Comparison of ENCODE assay signal across 22 mouse cellular contexts in genomic region chr2:164111546-164111945, GRCm38 (mm10). TPM values are rescaled to one million over a fixed set of nuclear protein-coding genes. Genes with fewer than 3 reads are reported as not detected.
DNase-seq lines count a peak whose midpoint lies in the region; ATAC-seq and TF ChIP-seq lines count a peak whose summit lies in the region.
"Had no signal": no experiment of that assay in that cellular context is flagged by ENCODE, and none has a peak within 500 bp of the region (broad histone marks: within the 10 kb centered on the region; RNA-seq: fewer than 3 reads in every experiment).

No protein-coding gene starts in this region.

- H3K4me1 ChIP-seq in kidney, embryonic 15.5 days, result no peaks in the 10 kb centered on the region
- peaks cover 42% of the 10 kb centered on the region for H3K4me1 ChIP-seq in limb, embryonic 14.5 days (ENCODE audit: control insufficient read depth, insufficient read depth, low read length)
- peaks cover 10% of the 10 kb centered on the region for H3K4me1 ChIP-seq in limb, embryonic 10.5 days
- 0 out of 2 replicates have a peak, but pooled peaks cover 6% of the 10 kb centered on the region for H3K4me1 ChIP-seq in heart, postnatal 0 days (ENCODE audit: control insufficient read depth, insufficient read depth)
- H3K4me1 ChIP-seq in liver, postnatal 0 days (ENCODE audit: insufficient read depth), result no peaks in the 10 kb centered on the region
- H3K4me1 ChIP-seq: forebrain, embryonic 13.5 days; liver, embryonic 12.5 days; lung, embryonic 15.5 days had no signal

- peak; percentile 26 for DNase-seq in gastrocnemius, postnatal 14 days
- no peak for DNase-seq in gastrocnemius, postnatal 4 days (ENCODE audit: low spot score in 2 of 2)
- DNase-seq in kidney, adult 11 months, result no peak
- no peak for DNase-seq in limb, embryonic 14.5 days (ENCODE audit: low spot score)
- no peak for DNase-seq in limb, embryonic 10.5 days (ENCODE audit: low spot score)
- peak; percentile 57 for DNase-seq in heart, postnatal 0 days (ENCODE audit: low spot score)
- DNase-seq in liver, postnatal 0 days, result no peak
- DNase-seq: adrenal gland, postnatal 10 days; cerebellum, adult 9-11 months; layer of hippocampus, postnatal 36 days; thymus, postnatal 14 days had no signal

- H3K4me3 ChIP-seq in kidney, embryonic 15.5 days (replicated peaks), result no peak overlapping the region
- H3K4me3 ChIP-seq in limb, embryonic 14.5 days (replicated peaks; ENCODE audit: low read length), result no peak overlapping the region
- H3K4me3 ChIP-seq in limb, embryonic 10.5 days, result no peak overlapping the region
- no peak overlapping the region for H3K4me3 ChIP-seq in heart, postnatal 0 days (ENCODE audit: low read depth, low read length)
- H3K4me3 ChIP-seq in liver, postnatal 0 days (ENCODE audit: low read depth, low read length), result no peak overlapping the region
- H3K4me3 ChIP-seq: embryonic facial prominence, embryonic 12.5 days; erythroblast, embryonic 14.5 days; forebrain, embryonic 13.5 days; hindbrain, embryonic 13.5 days; liver, embryonic 12.5 days; lung, embryonic 15.5 days; midbrain, embryonic 15.5 days; myocyte had no signal

- TF ChIP-seq POLR2A in limb, embryonic 14.5 days (IDR thresholded peaks at IDR 0.05; ENCODE audit: borderline replicate concordance, extremely low read depth, insufficient read depth, insufficient read length), result no peak

- peaks cover 50% of the 10 kb centered on the region for H3K36me3 ChIP-seq in kidney, embryonic 15.5 days
- 0 out of 2 replicates have a peak, but pooled peaks cover 8% of the 10 kb centered on the region for H3K36me3 ChIP-seq in limb, embryonic 14.5 days (ENCODE audit: control insufficient read depth, insufficient read depth, low read length)
- peaks cover 39% of the 10 kb centered on the region for H3K36me3 ChIP-seq in limb, embryonic 10.5 days
- 0 out of 2 replicates have a peak, but pooled peaks cover 7% of the 10 kb centered on the region for H3K36me3 ChIP-seq in heart, postnatal 0 days (replicated peaks; ENCODE audit: control insufficient read depth, insufficient read depth, low read length)
- H3K36me3 ChIP-seq in liver, postnatal 0 days (replicated peaks; ENCODE audit: insufficient read depth, low read length), result peaks cover 38% of the 10 kb centered on the region

- H3K9me3 ChIP-seq in kidney, embryonic 15.5 days (replicated peaks), result no peaks in the 10 kb centered on the region
- no peaks in the 10 kb centered on the region for H3K9me3 ChIP-seq in limb, embryonic 14.5 days (ENCODE audit: control insufficient read depth, low read length)
- no peaks in the 10 kb centered on the region for H3K9me3 ChIP-seq in limb, embryonic 10.5 days (replicated peaks)
- H3K9me3 ChIP-seq in heart, postnatal 0 days (replicated peaks; ENCODE audit: control insufficient read depth, low read length), result no peaks in the 10 kb centered on the region
- H3K9me3 ChIP-seq in liver, postnatal 0 days (ENCODE audit: low read length), result no peaks in the 10 kb centered on the region
- H3K9me3 ChIP-seq: embryonic facial prominence, embryonic 12.5 days; forebrain, embryonic 13.5 days; G1E; hindbrain, embryonic 13.5 days; liver, embryonic 12.5 days; lung, embryonic 15.5 days; midbrain, embryonic 15.5 days had no signal

- H3K27me3 ChIP-seq in kidney, embryonic 15.5 days, result no peaks in the 10 kb centered on the region
- no peaks in the 10 kb centered on the region for H3K27me3 ChIP-seq in limb, embryonic 14.5 days (ENCODE audit: control insufficient read depth, insufficient read depth, low read length)
- no peaks in the 10 kb centered on the region for H3K27me3 ChIP-seq in limb, embryonic 10.5 days (ENCODE audit: low read depth, poor library complexity, severe bottlenecking)
- H3K27me3 ChIP-seq in heart, postnatal 0 days (ENCODE audit: control insufficient read depth, insufficient read depth, low read length), result no peaks in the 10 kb centered on the region
- H3K27me3 ChIP-seq in liver, postnatal 0 days (ENCODE audit: insufficient read depth, low read length), result no peaks in the 10 kb centered on the region
- H3K27me3 ChIP-seq: embryonic facial prominence, embryonic 12.5 days; forebrain, embryonic 13.5 days; hindbrain, embryonic 13.5 days; liver, embryonic 12.5 days; lung, embryonic 15.5 days; midbrain, embryonic 15.5 days had no signal

- no peak for TF ChIP-seq EP300 in heart, postnatal 0 days (IDR thresholded peaks at IDR 0.05; ENCODE audit: low read depth)
- no peak for TF ChIP-seq EP300 in liver, postnatal 0 days (IDR thresholded peaks at IDR 0.05; ENCODE audit: low read depth)

- 75% methylated on average over 8 of the region's 8 CpGs for WGBS in kidney, embryonic 15.5 days
- 72% methylated on average over 8 of the region's 8 CpGs for WGBS in limb, embryonic 14.5 days
- 91% methylated on average over 8 of the region's 8 CpGs for WGBS in limb, embryonic 10.5 days
- 70% methylated on average over 8 of the region's 8 CpGs for WGBS in heart, postnatal 0 days
- WGBS in liver, postnatal 0 days (ENCODE audit: insufficient replicate concordance), result 77% methylated on average over 8 of the region's 8 CpGs

- TF ChIP-seq CTCF in heart, postnatal 0 days (IDR thresholded peaks at IDR 0.05; ENCODE audit: low read depth), result no peak
- TF ChIP-seq CTCF in liver, postnatal 0 days (IDR thresholded peaks at IDR 0.05; ENCODE audit: low read depth), result no peak

- no peak overlapping the region for H3K4me2 ChIP-seq in kidney, embryonic 15.5 days
- no peak overlapping the region for H3K4me2 ChIP-seq in limb, embryonic 14.5 days (replicated peaks; ENCODE audit: low read depth, low read length, severe bottlenecking)
- no peak overlapping the region for H3K4me2 ChIP-seq in heart, postnatal 0 days (ENCODE audit: low read depth, low read length)
- no peak overlapping the region for H3K4me2 ChIP-seq in liver, postnatal 0 days (ENCODE audit: low read depth, low read length)
- H3K4me2 ChIP-seq: embryonic facial prominence, embryonic 12.5 days; forebrain, embryonic 13.5 days; hindbrain, embryonic 13.5 days; liver, embryonic 12.5 days; lung, embryonic 15.5 days; midbrain, embryonic 15.5 days had no signal

- no peak for ATAC-seq in kidney, embryonic 15.5 days (replicated peaks; ENCODE audit: low FRiP score)
- no peak for ATAC-seq in limb, embryonic 14.5 days (ENCODE audit: low FRiP score, low read depth)
- peak; percentile 44; the same call in 1 of the 2 replicates for ATAC-seq in heart, postnatal 0 days (ENCODE audit: insufficient read depth, low read depth)
- no peak for ATAC-seq in liver, postnatal 0 days
- ATAC-seq: activated CD4-positive, CD25-positive, alpha-beta regulatory T cell, adult 4 months; forebrain, embryonic 13.5 days; liver, embryonic 12.5 days; midbrain, embryonic 15.5 days had no signal

- H3K27ac ChIP-seq in kidney, embryonic 15.5 days, result 0 out of 2 replicates have a peak overlapping the region, but pooled peaks have one; percentile 22
- 0 out of 2 replicates have a peak overlapping the region, but pooled peaks have one; percentile 43 for H3K27ac ChIP-seq in limb, embryonic 14.5 days (replicated peaks; ENCODE audit: low read depth, low read length)
- no peak overlapping the region for H3K27ac ChIP-seq in limb, embryonic 10.5 days
- no peak overlapping the region for H3K27ac ChIP-seq in heart, postnatal 0 days (ENCODE audit: low read depth)
- no peak overlapping the region for H3K27ac ChIP-seq in liver, postnatal 0 days (ENCODE audit: low read depth)
- H3K27ac ChIP-seq: embryonic facial prominence, embryonic 12.5 days; forebrain, embryonic 13.5 days; hindbrain, embryonic 13.5 days; liver, embryonic 12.5 days; lung, embryonic 15.5 days; midbrain, embryonic 15.5 days had no signal

- intact Hi-C loops in gastrocnemius, postnatal 14 days (cut with DNase I; ENCODE audit: low total_unique reads), result no loop called here

- no peak overlapping the region for H3K9ac ChIP-seq in kidney, embryonic 15.5 days
- no peak overlapping the region for H3K9ac ChIP-seq in limb, embryonic 14.5 days (ENCODE audit: low read depth, low read length, severe bottlenecking)
- no peak overlapping the region for H3K9ac ChIP-seq in heart, postnatal 0 days (replicated peaks; ENCODE audit: low read depth, low read length)
- H3K9ac ChIP-seq in liver, postnatal 0 days (replicated peaks), result no peak overlapping the region
- H3K9ac ChIP-seq: embryonic facial prominence, embryonic 12.5 days; forebrain, embryonic 13.5 days; hindbrain, embryonic 13.5 days; liver, embryonic 12.5 days; lung, embryonic 15.5 days; midbrain, embryonic 15.5 days had no signal

RNA-seq across cellular contexts. Expression of gene Tomm34, which starts 40.6 kb away (rescaled TPM):
- 10 to 100 TPM; 11.7 to 14.6 TPM for total RNA-seq in gastrocnemius, postnatal 14 days (2021)
- total RNA-seq in gastrocnemius, postnatal 4 days (2021), result 10 to 100 TPM; 25.2 to 25.4 TPM
- polyA plus RNA-seq in kidney, embryonic 15.5 days (2015; fragmentation: Nextera tagmentation; extraction: Ambion mirVana), result 60.8 and 64.9 TPM in 2 replicates
- 39.1 and 42.9 TPM in 2 replicates for polyA plus RNA-seq in limb, embryonic 14.5 days (2012; rRNA removed)
- polyA plus RNA-seq in limb, embryonic 14.5 days (2014; fragmentation: Nextera tagmentation; extraction: Ambion mirVana), result 50.1 and 53.5 TPM in 2 replicates
- polyA plus RNA-seq in limb, embryonic 10.5 days (2016; fragmentation: Nextera tagmentation; extraction: Ambion mirVana), result 60.3 and 66.4 TPM in 2 replicates
- total RNA-seq in heart, postnatal 0 days (2014; rRNA removed; ENCODE audit: low replicate concordance), result 46.6 and 58.8 TPM in 2 replicates
- polyA plus RNA-seq in heart, postnatal 0 days (2015; fragmentation: Nextera tagmentation; extraction: Ambion mirVana), result 34.8 and 35.1 TPM in 2 replicates
- polyA plus RNA-seq in liver, postnatal 0 days (2015; fragmentation: Nextera tagmentation; extraction: Ambion mirVana), result 11.6 and 13.3 TPM in 2 replicates

RNA-seq across cellular contexts. Expression of gene Stk4, which starts 41.4 kb away (rescaled TPM):
- total RNA-seq in gastrocnemius, postnatal 14 days (2021), result 10 to 100 TPM; 10.0 to 10.3 TPM
- total RNA-seq in gastrocnemius, postnatal 4 days (2021), result 10 to 100 TPM; 19.1 to 21.3 TPM
- polyA plus RNA-seq in kidney, embryonic 15.5 days (2015; fragmentation: Nextera tagmentation; extraction: Ambion mirVana), result 21.0 and 23.4 TPM in 2 replicates
- polyA plus RNA-seq in limb, embryonic 14.5 days (2012; rRNA removed), result 16.1 and 16.8 TPM in 2 replicates
- 23.2 and 25.5 TPM in 2 replicates for polyA plus RNA-seq in limb, embryonic 14.5 days (2014; fragmentation: Nextera tagmentation; extraction: Ambion mirVana)
- polyA plus RNA-seq in limb, embryonic 10.5 days (2016; fragmentation: Nextera tagmentation; extraction: Ambion mirVana), result 30.4 and 32.8 TPM in 2 replicates
- 16.6 and 19.4 TPM in 2 replicates for total RNA-seq in heart, postnatal 0 days (2014; rRNA removed; ENCODE audit: low replicate concordance)
- polyA plus RNA-seq in heart, postnatal 0 days (2015; fragmentation: Nextera tagmentation; extraction: Ambion mirVana), result 8.6 TPM in 2 replicates
- 9.8 and 10.8 TPM in 2 replicates for polyA plus RNA-seq in liver, postnatal 0 days (2015; fragmentation: Nextera tagmentation; extraction: Ambion mirVana)

RNA-seq across cellular contexts. Expression of gene Kcns1, which starts 59.4 kb away (rescaled TPM):
- total RNA-seq in gastrocnemius, postnatal 14 days (2021), result 1 to 10 TPM; 1.2 to 2.8 TPM
- total RNA-seq in gastrocnemius, postnatal 4 days (2021), result under 1 TPM; 0.21 to 0.52 TPM
- 0.23 and 0.28 TPM in 2 replicates for polyA plus RNA-seq in kidney, embryonic 15.5 days (2015; fragmentation: Nextera tagmentation; extraction: Ambion mirVana)
- polyA plus RNA-seq in limb, embryonic 14.5 days (2012; rRNA removed), result 6.8 and 11.2 TPM in 2 replicates
- 2.7 and 3.2 TPM in 2 replicates for polyA plus RNA-seq in limb, embryonic 14.5 days (2014; fragmentation: Nextera tagmentation; extraction: Ambion mirVana)
- 0.15 TPM in 1 of 2 replicates, not detected in the other for polyA plus RNA-seq in limb, embryonic 10.5 days (2016; fragmentation: Nextera tagmentation; extraction: Ambion mirVana)
- total RNA-seq in heart, postnatal 0 days (2014; rRNA removed; ENCODE audit: low replicate concordance), result 0.23 TPM in 1 of 2 replicates, not detected in the other
- 0.04 and 0.05 TPM in 2 replicates for polyA plus RNA-seq in heart, postnatal 0 days (2015; fragmentation: Nextera tagmentation; extraction: Ambion mirVana)
- not detected in 2 replicates for polyA plus RNA-seq in liver, postnatal 0 days (2015; fragmentation: Nextera tagmentation; extraction: Ambion mirVana)
- total RNA-seq: G1E had no signal
- polyA plus RNA-seq: erythroblast, embryonic 14.5 days; forebrain, embryonic 13.5 days; G1E; liver, embryonic 12.5 days; lung, embryonic 15.5 days; myocyte had no signal

Comparison
In these comparisons a context has a peak if more than half of its experiments do, and no peak if none do; other contexts are left out.
1. DNase-seq: peak in gastrocnemius, postnatal 14 days (single experiment) and heart, postnatal 0 days (single experiment); none in gastrocnemius, postnatal 4 days (0 of 2), kidney, adult 11 months (single experiment), limb, embryonic 14.5 days (single experiment), limb, embryonic 10.5 days (single experiment) and liver, postnatal 0 days (single experiment).
2. H3K27ac ChIP-seq: peak in kidney, embryonic 15.5 days (single experiment) and limb, embryonic 14.5 days (single experiment); none in limb, embryonic 10.5 days (single experiment), heart, postnatal 0 days (single experiment) and liver, postnatal 0 days (single experiment).